Mouse (Mus musculus) embryonic facial prominence, embryonic 13.5 days (tissue): ENCODE data around the gene Fam243. TPM values are rescaled to one million over a fixed set of nuclear protein-coding genes. Genes with fewer than 3 reads are reported as not detected.
A peak's percentile ranks its signal among the peaks of the same experiment; 100 is the strongest.

ENCODE experiments used
- ATAC-seq: fragments of 200-750 bp; cut with Nextera tagmentation; 2 replicates; pipeline ENCODE4 v1.8.0; 2017; ENCODE audit warnings: low read depth; ENCODE audit not compliant: insufficient number of reproducible peaks, insufficient read depth, low FRiP score, low TSS enrichment
- H3K27ac ChIP-seq: fragments of 300-500 bp; sonication (generic); 2 replicates; pipeline ENCODE4 v1.5.1; 2015; ENCODE audit warnings: moderate library complexity, mild to moderate bottlenecking, inconsistent platforms
- H3K27me3 ChIP-seq: fragments of 300-500 bp; sonication (generic); 2 replicates; pipeline ENCODE4 v1.6.1; 2015; ENCODE audit warnings: mild to moderate bottlenecking, inconsistent platforms
- H3K36me3 ChIP-seq: fragments of 300-500 bp; sonication (generic); 2 replicates; pipeline ENCODE4 v1.6.1; 2015; ENCODE audit warnings: mild to moderate bottlenecking, inconsistent platforms
- H3K4me1 ChIP-seq: fragments of 300-500 bp; sonication (generic); 2 replicates; pipeline ENCODE4 v1.6.1; 2015; ENCODE audit warnings: inconsistent platforms
- H3K4me2 ChIP-seq: fragments of 300-500 bp; sonication (generic); 2 replicates; pipeline ENCODE4 v1.6.1; 2015; ENCODE audit warnings: moderate library complexity, mild to moderate bottlenecking, inconsistent platforms
- H3K4me3 ChIP-seq: fragments of 300-500 bp; sonication (generic); 2 replicates; pipeline ENCODE4 v1.5.1; 2015; ENCODE audit warnings: mild to moderate bottlenecking, inconsistent platforms
- H3K9ac ChIP-seq: fragments of 300-500 bp; sonication (generic); 2 replicates; pipeline ENCODE4 v1.6.1; 2015; ENCODE audit warnings: mild to moderate bottlenecking, inconsistent platforms
- H3K9me3 ChIP-seq: fragments of 300-500 bp; sonication (generic); 2 replicates; pipeline ENCODE4 v1.6.1; 2016; ENCODE audit warnings: inconsistent platforms
- WGBS: fragments of 180-500 bp; shearing (Covaris S2); methylation state at CpG from one replicate; pipeline ENCODE4 v1.1.7; 2015; ENCODE audit warnings: mixed read lengths; 5-methylcytosine and 5-hydroxymethylcytosine counted together
- polyA plus RNA-seq: library from polyadenylated mRNA; unstranded; fragments of >200 nt; fragmentation: Nextera tagmentation; extraction: Ambion mirVana; gene quantifications from 2 replicates; pipeline ENCODE4 v1.2.1, GENCODE M21; 2015

Fam243 gene
- polyA plus RNA-seq, 1 experiment from 2014 or later = not detected

- Histone ChIP-seq H3K36me3 (no peaks in the 10 kb centered on the region), H3K4me1 (peaks cover 7% of the 10 kb centered on the region), H3K4me2 (no peak overlapping the region), H3K27me3 (peaks cover 52% of the 10 kb centered on the region), H3K9ac (no peak overlapping the region), H3K27ac (no peak overlapping the region), H3K4me3 (no peak overlapping the region), H3K9me3 (no peaks in the 10 kb centered on the region)
- 84% methylated on average over 12 of the region's 12 CpGs for WGBS
- ATAC-seq = no peak
These were observed 27.7 kb upstream of the Fam243 start for GRCm38 (mm10) chr16:92348941-92349340.

GRCm38 (mm10) chr16:92346297-92346916, 25.2 kb upstream of the Fam243 start:
- H3K27me3 ChIP-seq = peaks cover 44% of the 10 kb centered on the region
- no peaks in the 10 kb centered on the region for H3K9me3 ChIP-seq
- 65% methylated on average over 13 of the region's 13 CpGs for WGBS
- H3K4me1 ChIP-seq = peaks cover 1% of the 10 kb centered on the region
- no peaks in the 10 kb centered on the region for H3K36me3 ChIP-seq
- H3K4me2 ChIP-seq = no peak overlapping the region
- H3K4me3 ChIP-seq = no peak overlapping the region
- no peak overlapping the region for H3K9ac ChIP-seq
- H3K27ac ChIP-seq = no peak overlapping the region
- no peak for ATAC-seq

GRCm38 (mm10) chr16:92345177-92345576, 23.9 kb upstream of the Fam243 start:
- Histone ChIP-seq H3K27me3 (peaks cover 37% of the 10 kb centered on the region), H3K27ac (no peak overlapping the region), H3K9me3 (no peaks in the 10 kb centered on the region), H3K9ac (no peak overlapping the region), H3K4me3 (no peak overlapping the region), H3K36me3 (no peaks in the 10 kb centered on the region), H3K4me2 (no peak overlapping the region), H3K4me1 (peaks cover 13% of the 10 kb centered on the region)
- ATAC-seq = no peak
- 64% methylated on average over 11 of the region's 11 CpGs for WGBS

GRCm38 (mm10) chr16:92340612-92341511, 19.6 kb upstream of the Fam243 start:
- Histone ChIP-seq H3K36me3 (no peaks in the 10 kb centered on the region), H3K4me2 (peak overlapping the region; percentile 53), H3K9me3 (no peaks in the 10 kb centered on the region), H3K4me1 (peaks cover 15% of the 10 kb centered on the region), H3K4me3 (peak overlapping the region; percentile 19; the same call in 1 of the 2 replicates), H3K27ac (no peak overlapping the region), H3K9ac (no peak overlapping the region), H3K27me3 (peaks cover 15% of the 10 kb centered on the region; the same call in 1 of the 2 replicates)
- WGBS = 27% methylated on average over 27 of the region's 27 CpGs
- ATAC-seq = peak; percentile 53; the same call in 1 of the 2 replicates

GRCm38 (mm10) chr16:92336280-92336679, 15.0 kb upstream of the Fam243 start:
- Histone ChIP-seq H3K4me2 (peak overlapping the region; percentile 36), H3K9me3 (no peaks in the 10 kb centered on the region), H3K36me3 (no peaks in the 10 kb centered on the region), H3K27ac (no peak overlapping the region), H3K9ac (no peak overlapping the region), H3K4me3 (no peak overlapping the region), H3K27me3 (peaks cover 19% of the 10 kb centered on the region; the same call in 1 of the 2 replicates), H3K4me1 (peaks cover 23% of the 10 kb centered on the region)
- ATAC-seq = 0 out of 2 replicates have a peak, but pooled peaks have one; percentile 28
- 3% methylated on average over 9 of the region's 9 CpGs for WGBS

GRCm38 (mm10) chr16:92334600-92334999, 13.4 kb upstream of the Fam243 start:
- H3K27me3 ChIP-seq = peaks cover 12% of the 10 kb centered on the region; the same call in 1 of the 2 replicates
- ATAC-seq = no peak
- no peak overlapping the region for H3K9ac ChIP-seq
- no peaks in the 10 kb centered on the region for H3K36me3 ChIP-seq
- no peaks in the 10 kb centered on the region for H3K9me3 ChIP-seq
- H3K4me3 ChIP-seq = no peak overlapping the region
- H3K4me1 ChIP-seq = peaks cover 19% of the 10 kb centered on the region; the same call in 1 of the 2 replicates
- H3K4me2 ChIP-seq = no peak overlapping the region
- 61% methylated on average over 9 of the region's 9 CpGs for WGBS
- H3K27ac ChIP-seq = no peak overlapping the region

- 82% methylated on average over 5 of the region's 5 CpGs for WGBS
- Histone ChIP-seq H3K27ac (no peak overlapping the region), H3K4me1 (peaks cover 19% of the 10 kb centered on the region; the same call in 1 of the 2 replicates), H3K36me3 (no peaks in the 10 kb centered on the region), H3K9ac (no peak overlapping the region), H3K4me3 (no peak overlapping the region), H3K4me2 (no peak overlapping the region), H3K27me3 (peaks cover 5% of the 10 kb centered on the region; the same call in 1 of the 2 replicates), H3K9me3 (no peaks in the 10 kb centered on the region)
- ATAC-seq = no peak
These were observed 9.7 kb upstream of the Fam243 start for GRCm38 (mm10) chr16:92330966-92331365.

- Histone ChIP-seq H3K4me2 (no peak overlapping the region), H3K27ac (no peak overlapping the region), H3K9me3 (no peaks in the 10 kb centered on the region), H3K4me1 (peaks cover 17% of the 10 kb centered on the region; the same call in 1 of the 2 replicates), H3K27me3 (no peaks in the 10 kb centered on the region), H3K4me3 (no peak overlapping the region), H3K9ac (no peak overlapping the region), H3K36me3 (no peaks in the 10 kb centered on the region)
- ATAC-seq = no peak
- WGBS = 88% methylated on average over 10 of the region's 10 CpGs
These were observed 6.7 kb upstream of the Fam243 start for GRCm38 (mm10) chr16:92327911-92328310.

GRCm38 (mm10) chr16:92325062-92325406, 3.8 kb upstream of the Fam243 start:
- Histone ChIP-seq H3K4me1 (0 out of 2 replicates have a peak, but pooled peaks cover 5% of the 10 kb centered on the region), H3K4me2 (no peak overlapping the region), H3K36me3 (no peaks in the 10 kb centered on the region), H3K27ac (no peak overlapping the region), H3K4me3 (no peak overlapping the region), H3K9ac (no peak overlapping the region), H3K9me3 (no peaks in the 10 kb centered on the region), H3K27me3 (no peaks in the 10 kb centered on the region)
- ATAC-seq = no peak
- 35% methylated on average over 1 of the region's 1 CpGs for WGBS

GRCm38 (mm10) chr16:92324309-92325061, 3.2 kb upstream of the Fam243 start:
- H3K27me3 ChIP-seq = no peaks in the 10 kb centered on the region
- H3K4me3 ChIP-seq = no peak overlapping the region
- no peak for ATAC-seq
- 0 out of 2 replicates have a peak, but pooled peaks cover 3% of the 10 kb centered on the region for H3K4me1 ChIP-seq
- no peak overlapping the region for H3K27ac ChIP-seq
- no peak overlapping the region for H3K4me2 ChIP-seq
- H3K9me3 ChIP-seq = no peaks in the 10 kb centered on the region
- no peak overlapping the region for H3K9ac ChIP-seq
- no peaks in the 10 kb centered on the region for H3K36me3 ChIP-seq
- 43% methylated on average over 7 of the region's 7 CpGs for WGBS

GRCm38 (mm10) chr16:92320361-92320760, 880 bp downstream of the Fam243 start:
- no peak overlapping the region for H3K27ac ChIP-seq

More at GRCm38 (mm10) chr16:92320361-92320760, 880 bp downstream of the Fam243 start:
- H3K36me3 ChIP-seq = peaks cover 9% of the 10 kb centered on the region; the same call in 1 of the 2 replicates
- no peaks in the 10 kb centered on the region for H3K9me3 ChIP-seq
- no peaks in the 10 kb centered on the region for H3K27me3 ChIP-seq
- H3K9ac ChIP-seq = no peak overlapping the region
- 0 out of 2 replicates have a peak, but pooled peaks cover 3% of the 10 kb centered on the region for H3K4me1 ChIP-seq
- no peak overlapping the region for H3K4me3 ChIP-seq
- no peak for ATAC-seq
- H3K4me2 ChIP-seq = no peak overlapping the region
- 84% methylated on average over 3 of the region's 3 CpGs for WGBS
